Mouse (Mus musculus) layer of hippocampus, adult 11-12 months (tissue): ENCODE results near the gene Cisd3.
A peak's percentile ranks its signal among the peaks of the same experiment; 100 is the strongest.
"Not testable (repeated sequence)": the region's sequence is repeated elsewhere in the genome, so short reads cannot be mapped to it uniquely, and the experiment has no call there.

Experiments
- DNase-seq: peaks from one replicate; pipeline ENCODE4 v3.0.0; 2022; ENCODE audit warnings: low spot score

Gene Cisd3

GRCm38 (mm10) chr11:97685613-97686321, at the start of gene Cisd3:
Cisd3 (plus strand) TSS chr11:97685826.
- peak; percentile 88 for DNase-seq

GRCm38 (mm10) chr11:97641668-97642067, 44.0 kb upstream of the Cisd3 start:
- peak; percentile 68 for DNase-seq

GRCm38 (mm10) chr11:97642746-97643145, 42.9 kb upstream of the Cisd3 start:
- DNase-seq, result no peak

DNA sequence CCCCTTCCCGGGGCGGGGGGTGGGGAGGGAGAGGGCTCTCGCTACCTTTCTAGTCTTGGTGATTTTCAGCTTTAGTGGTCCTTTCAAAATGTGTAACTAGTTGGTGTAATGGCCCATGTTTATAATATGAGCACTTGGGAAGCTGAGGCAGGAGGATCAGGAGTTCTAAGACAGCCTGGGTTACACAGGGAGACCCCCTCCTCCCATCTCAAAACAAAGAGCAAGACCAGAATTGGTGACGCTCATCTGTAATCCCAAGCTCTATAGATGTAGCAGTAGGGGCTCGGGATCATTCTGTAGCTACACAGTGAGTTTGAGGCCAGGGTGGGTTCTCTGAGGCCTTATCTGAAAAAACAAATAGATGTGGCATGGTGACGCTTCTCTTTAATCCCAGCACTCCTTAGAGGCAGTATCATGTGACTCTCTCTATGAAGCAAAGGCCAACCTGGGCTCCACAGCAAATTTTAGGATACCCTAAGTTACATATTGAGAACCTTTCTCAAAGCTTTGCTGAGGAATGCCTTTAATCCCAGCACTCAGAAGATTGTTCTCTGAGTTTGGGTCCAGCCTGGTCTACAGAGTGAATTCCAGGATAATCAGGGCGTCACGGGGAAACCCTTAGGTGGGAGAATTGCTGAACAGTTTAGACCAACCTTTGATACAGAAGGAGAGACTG, 42.1 kb upstream of the Cisd3 start:
- no peak for DNase-seq

- DNase-seq, result peak; percentile 72
Measured at GRCm38 (mm10) chr11:97644834-97645233, 40.8 kb upstream of the Cisd3 start.

GRCm38 (mm10) chr11:97648541-97648940, 37.1 kb upstream of the Cisd3 start:
- DNase-seq, result not testable (repeated sequence)

DNA sequence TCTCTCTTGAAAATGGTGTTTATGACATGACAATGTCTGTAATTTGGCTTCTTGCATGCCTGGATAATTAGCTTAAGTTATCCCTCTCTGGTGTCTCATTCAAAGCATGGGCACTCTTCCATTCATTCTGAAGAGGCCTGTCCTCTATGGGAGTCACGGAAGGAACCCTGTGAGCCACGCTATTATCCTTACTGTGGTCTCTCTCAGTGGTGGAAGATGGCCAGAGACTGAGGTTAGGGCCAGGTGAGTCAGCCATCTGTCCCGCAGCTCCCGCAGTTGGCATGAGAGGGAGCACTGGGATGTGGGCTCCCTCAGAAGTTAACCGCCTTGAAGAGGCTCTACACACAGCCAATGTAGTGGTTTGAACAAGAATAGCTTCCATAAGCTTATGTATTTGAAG, 35.3 kb upstream of the Cisd3 start:
- DNase-seq, result no peak

DNA sequence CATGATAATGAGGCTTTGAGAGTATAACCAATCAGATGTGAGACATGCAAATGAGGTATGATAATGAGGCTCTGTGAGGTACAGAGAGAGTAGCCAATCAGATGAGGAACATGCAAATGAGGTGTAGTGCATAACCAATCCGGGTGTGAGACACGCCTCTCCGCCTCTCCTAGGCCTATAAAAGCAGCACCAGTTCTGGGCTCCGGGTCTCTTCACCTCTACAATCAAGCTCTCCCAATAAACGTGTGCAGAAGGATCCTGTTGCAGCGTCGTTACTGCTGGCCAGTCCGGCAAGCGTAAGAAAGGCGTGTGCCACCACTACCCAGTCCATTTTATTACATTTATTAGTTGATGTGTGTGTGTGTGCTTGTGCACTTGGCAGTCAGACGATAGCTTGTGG, 32.2 kb upstream of the Cisd3 start:
- not testable (repeated sequence) for DNase-seq

DNA sequence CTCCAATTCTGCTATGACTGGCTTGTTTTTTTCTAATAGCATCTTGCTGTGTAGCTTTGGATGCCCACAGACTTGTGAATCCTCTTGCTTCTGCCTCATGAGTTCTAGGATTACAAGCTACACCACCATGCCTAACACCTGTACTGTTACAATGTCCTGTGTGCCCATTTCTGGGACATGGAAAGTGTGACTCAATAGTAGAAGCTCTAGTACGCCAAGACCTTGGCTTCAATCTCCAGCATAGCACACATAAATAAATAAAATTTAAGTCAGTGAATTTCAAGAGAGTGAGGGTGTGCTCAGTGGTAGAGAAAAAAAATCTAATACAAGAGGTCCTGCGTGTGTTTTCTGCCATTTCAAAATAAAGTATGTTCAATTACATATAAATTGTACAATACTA, 31.4 kb upstream of the Cisd3 start:
- no peak for DNase-seq

DNA sequence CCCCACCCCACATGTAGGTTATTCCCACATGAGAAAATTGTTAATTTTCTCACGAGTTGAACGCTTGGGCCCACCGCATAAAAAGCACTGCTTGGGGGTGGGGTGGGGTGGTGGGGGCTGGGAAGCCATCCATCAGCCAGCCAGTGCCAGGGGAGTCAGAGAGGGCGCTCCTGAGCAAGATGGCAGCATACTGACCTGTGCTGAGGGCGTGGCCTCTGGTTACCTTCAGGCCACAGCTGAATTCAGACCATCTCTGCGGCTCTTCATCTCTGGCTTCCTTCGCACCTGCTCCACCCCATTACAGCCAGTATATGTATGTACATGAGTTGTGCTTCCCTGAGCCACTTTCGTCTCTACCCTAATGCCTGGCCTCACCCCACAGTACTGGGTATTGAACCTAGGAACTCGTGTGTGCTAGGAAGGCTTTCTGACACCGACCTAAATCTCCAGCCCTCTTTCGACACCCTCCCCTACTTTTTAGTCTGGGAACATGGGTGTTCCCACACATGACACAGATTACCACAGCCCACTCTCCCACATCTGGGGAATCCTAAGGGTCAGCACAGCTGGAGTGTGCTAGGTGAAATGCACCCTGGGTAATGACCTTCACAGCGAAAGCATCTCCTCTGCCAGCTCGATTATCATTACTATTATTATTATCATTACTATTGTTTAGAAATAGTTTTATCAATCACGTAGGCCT, 29.2 kb upstream of the Cisd3 start:
- no peak for DNase-seq

- DNase-seq, result no peak
Measured at GRCm38 (mm10) chr11:97657184-97657945, 28.3 kb upstream of the Cisd3 start.

GRCm38 (mm10) chr11:97657967-97658366, 27.7 kb upstream of the Cisd3 start:
- not testable (repeated sequence) for DNase-seq

- no peak for DNase-seq
Measured at GRCm38 (mm10) chr11:97658751-97659266, 26.8 kb upstream of the Cisd3 start.

DNA sequence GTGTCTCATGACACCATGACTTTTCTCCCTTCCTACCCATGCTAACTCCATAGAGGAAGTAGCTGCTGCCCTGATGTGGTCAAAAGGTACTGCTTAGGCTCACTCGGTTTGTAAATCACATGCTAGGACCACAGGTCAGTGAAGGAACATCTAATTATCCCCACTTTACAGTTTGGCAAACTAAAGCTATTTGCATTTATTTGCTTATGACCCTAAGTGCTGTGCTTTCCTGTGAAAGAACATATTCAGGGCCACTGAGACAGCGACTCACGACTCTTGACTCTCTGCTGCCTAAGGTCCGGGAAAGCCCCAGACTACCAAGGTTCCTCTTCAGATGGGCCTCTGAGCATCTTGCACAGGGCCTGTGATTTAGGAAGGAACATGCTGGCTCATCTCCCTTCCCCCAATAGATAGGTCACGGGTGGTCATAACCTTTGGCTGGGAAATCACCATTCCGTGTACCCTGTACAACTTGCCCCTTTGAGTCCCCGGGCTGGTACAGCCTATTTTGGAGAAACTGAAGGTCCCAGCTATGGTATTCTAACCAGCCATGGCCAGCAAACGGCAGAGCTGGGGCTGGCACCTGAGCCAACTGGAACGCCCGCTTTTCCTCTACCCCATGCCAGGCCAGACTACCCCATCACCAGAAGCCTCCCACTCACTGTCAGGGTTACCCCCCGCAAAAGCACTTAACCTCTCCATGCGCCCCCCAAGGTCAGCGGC, 26.2 kb upstream of the Cisd3 start:
- DNase-seq, result no peak

- peak; percentile 77 for DNase-seq
Measured at GRCm38 (mm10) chr11:97659990-97660714, 25.5 kb upstream of the Cisd3 start.

GRCm38 (mm10) chr11:97660734-97661647, 24.6 kb upstream of the Cisd3 start:
- DNase-seq, result no peak

GRCm38 (mm10) chr11:97661648-97662133, 23.9 kb upstream of the Cisd3 start:
- no peak for DNase-seq

DNA sequence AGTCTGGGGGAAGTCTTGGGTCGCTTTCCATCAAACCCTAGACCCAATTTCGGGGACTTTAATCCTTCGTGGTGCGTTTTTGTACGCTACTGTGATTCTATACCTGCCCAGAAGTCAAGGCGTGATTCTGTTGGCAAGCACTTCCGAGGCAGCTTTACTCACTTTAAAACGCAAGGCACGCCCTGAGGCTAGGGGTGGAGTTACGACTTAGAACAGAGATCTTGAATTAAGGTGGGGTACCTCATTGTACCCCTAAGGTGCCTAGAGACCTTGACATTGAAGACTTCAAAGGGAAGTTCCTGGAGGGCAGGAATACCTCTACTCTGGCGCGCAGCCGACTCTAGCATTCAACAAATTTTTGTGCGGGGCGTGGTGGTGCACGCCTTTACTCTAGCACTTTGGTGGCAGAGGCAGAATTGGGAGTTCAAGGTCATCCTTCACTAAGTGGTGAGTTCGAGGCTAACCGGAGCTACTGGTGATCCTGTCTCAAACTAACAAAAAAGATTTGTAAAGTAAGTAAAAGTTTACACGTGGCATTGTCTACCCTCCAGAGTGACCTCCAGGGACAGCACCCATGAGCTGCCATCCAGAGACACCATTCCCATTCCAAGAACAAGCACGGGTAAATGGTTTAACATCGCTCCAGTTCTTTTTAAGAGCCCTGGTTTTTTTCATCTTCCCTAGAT, 23.3 kb upstream of the Cisd3 start:
- no peak for DNase-seq
